Mouse (Mus musculus) heart, adult 2 months (tissue): ENCODE data around the gene Pwwp2a. TPM values are rescaled to one million over a fixed set of nuclear protein-coding genes. Genes with fewer than 3 reads are reported as not detected.

ENCODE experiments used
- DNase-seq, 2 experiments: peaks; one replicate each; pipeline ENCODE4 v3.0.0; 2021
- H3K27ac ChIP-seq: fragments of 200-600 bp; 2 replicates; pipeline ENCODE4 v1.8.1; 2022
- H3K27me3 ChIP-seq: fragments of 200-500 bp; 2 replicates; pipeline ENCODE4 v1.6.1; 2012; ENCODE audit warnings: mild to moderate bottlenecking, low read length, inconsistent platforms, mixed read lengths; ENCODE audit not compliant: control insufficient read depth, insufficient read depth
- H3K36me3 ChIP-seq: fragments of 200-500 bp; 2 replicates; pipeline ENCODE4 v1.6.1; 2012; ENCODE audit warnings: low read length, inconsistent platforms; ENCODE audit not compliant: control insufficient read depth, insufficient read depth
- H3K4me1 ChIP-seq: fragments of 200-500 bp; 2 replicates; pipeline ENCODE4 v1.6.1; 2011; ENCODE audit warnings: low read length; ENCODE audit not compliant: control insufficient read depth, insufficient read depth
- H3K4me3 ChIP-seq: fragments of 200-600 bp; 2 replicates; pipeline ENCODE4 v1.8.1; 2022
- H3K79me2 ChIP-seq: fragments of 200-500 bp; replicated peaks from 2 replicates; pipeline ENCODE4 v1.6.1; 2012; ENCODE audit warnings: mild to moderate bottlenecking, inconsistent platforms, low read length, moderate library complexity, mixed read lengths; ENCODE audit not compliant: control insufficient read depth, insufficient read depth
- H3K9ac ChIP-seq: fragments of 200-500 bp; 2 replicates; pipeline ENCODE4 v1.6.1; 2012; ENCODE audit warnings: low read depth, mild to moderate bottlenecking, control low read depth, inconsistent platforms, low read length, mixed read lengths
- CTCF ChIP-seq: fragments of 200-600 bp; IDR thresholded peaks from 2 replicates; pipeline ENCODE4 v1.8.1; 2022; ENCODE audit warnings: antibody characterized with exemption, mild to moderate bottlenecking, moderate library complexity
- EP300 ChIP-seq: fragments of 200-500 bp; IDR thresholded peaks from 2 replicates; pipeline ENCODE4 v1.6.1; 2011; ENCODE audit warnings: low read depth, low read length, control low read depth; ENCODE audit not compliant: insufficient read depth
- POLR2A ChIP-seq: fragments of 200-500 bp; IDR thresholded peaks from 2 replicates; pipeline ENCODE4 v1.6.1; 2011; ENCODE audit warnings: mild to moderate bottlenecking, low read depth, low read length, control low read depth; ENCODE audit not compliant: insufficient read depth
- WGBS: fragments of 180-500 bp; shearing (Covaris S2); methylation state at CpG from one replicate; pipeline ENCODE4 v1.1.7; 2018; 5-methylcytosine and 5-hydroxymethylcytosine counted together
- intact Hi-C: fragments of 180-260 bp; cut with DNase I; formaldehyde crosslinking; loops from one replicate; pipeline ENCODE4 v1.15.1; 2025
- polyA plus RNA-seq: library from polyadenylated mRNA; depleted of rRNA; stranded (reverse); fragments of >200 nt; gene quantifications from 2 replicates; pipeline ENCODE4 v1.2.3, GENCODE M21; 2012
- total RNA-seq, 2 experiments: library from RNA; stranded (reverse); gene quantifications; 2 replicates each; pipeline ENCODE4 v1.2.3; 2021

Gene Pwwp2a
- total and polyA plus RNA-seq, 3 experiments = 7.4 to 18.3 (median 16.8) TPM

GRCm38 (mm10) chr11:43667038-43667745 lies 14.6 kb upstream of the Pwwp2a start:
- H3K27ac ChIP-seq = no peak overlapping the region
- H3K4me3 ChIP-seq = no peak overlapping the region
- no peak for DNase-seq
- WGBS = 68% methylated on average over 19 of the region's 19 CpGs
- H3K79me2 ChIP-seq = no peaks in the 10 kb centered on the region
- no peak for TF ChIP-seq EP300
- no peak for TF ChIP-seq CTCF
- no peak for TF ChIP-seq POLR2A
- no peak overlapping the region for H3K9ac ChIP-seq
- H3K27me3 ChIP-seq = no peaks in the 10 kb centered on the region
- no peaks in the 10 kb centered on the region for H3K4me1 ChIP-seq
- no peaks in the 10 kb centered on the region for H3K36me3 ChIP-seq
- intact Hi-C loops = no loop called here

- peak overlapping the region; percentile 87 for H3K27ac ChIP-seq
- H3K27me3 ChIP-seq = no peaks in the 10 kb centered on the region
- intact Hi-C loops = loop anchor here (2.0 kb wide), 1 partner anchor 64 kb away; no protein-coding TSS in a partner anchor
- H3K4me1 ChIP-seq = peaks cover 2% of the 10 kb centered on the region
- peaks cover 6% of the 10 kb centered on the region; the same call in 1 of the 2 replicates for H3K79me2 ChIP-seq
- H3K4me3 ChIP-seq = peak overlapping the region; percentile 81
- TF ChIP-seq EP300 (no peak), POLR2A (peak; percentile 21; the same call in 1 of the 2 replicates), CTCF (peak; percentile 8; the same call in 1 of the 2 replicates)
- 1% methylated on average over 72 of the region's 72 CpGs for WGBS
- H3K9ac ChIP-seq = peak overlapping the region; percentile 96
- H3K36me3 ChIP-seq = peaks cover 17% of the 10 kb centered on the region
- DNase-seq = peak; percentile 78 to 81
Measured at GRCm38 (mm10) chr11:43682415-43683217, 818 bp downstream of the Pwwp2a start.

GRCm38 (mm10) chr11:43688850-43689249 lies 7.1 kb downstream of the Pwwp2a start:
- intact Hi-C loops = no loop called here
- no peak overlapping the region for H3K27ac ChIP-seq
- H3K4me1 ChIP-seq = no peaks in the 10 kb centered on the region
- H3K9ac ChIP-seq = no peak overlapping the region
- H3K36me3 ChIP-seq = peaks cover 9% of the 10 kb centered on the region
- WGBS = 80% methylated on average over 1 of the region's 1 CpGs
- no peak for DNase-seq
- H3K79me2 ChIP-seq = peaks cover 1% of the 10 kb centered on the region
- no peak overlapping the region for H3K4me3 ChIP-seq
- no peaks in the 10 kb centered on the region for H3K27me3 ChIP-seq
- TF ChIP-seq POLR2A (no peak), CTCF (no peak), EP300 (no peak)

- H3K36me3 ChIP-seq = no peaks in the 10 kb centered on the region; the same call in none of the 2 replicates
Measured at GRCm38 (mm10) chr11:43696623-43697022, 14.8 kb downstream of the Pwwp2a start.

DNA sequence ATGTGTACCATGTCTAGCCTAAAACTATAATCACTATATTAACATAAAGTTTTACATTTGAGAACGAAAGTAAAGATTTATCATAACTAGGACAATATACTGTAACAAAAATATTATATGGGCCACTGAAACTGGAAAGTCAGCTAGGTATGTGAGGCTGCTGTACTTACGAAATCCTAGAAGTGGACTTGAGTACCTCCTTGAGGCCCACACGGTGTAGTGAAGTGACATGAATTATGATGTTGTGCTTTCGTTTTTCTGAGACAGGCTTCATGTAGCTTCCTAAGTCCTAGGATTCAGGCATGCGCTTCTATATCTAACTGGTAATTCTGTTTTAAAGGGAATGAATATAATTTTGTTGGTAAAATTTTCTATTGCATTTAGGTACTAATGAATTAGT lies 16.8 kb downstream of the Pwwp2a start:
- H3K27ac ChIP-seq = no peak overlapping the region
- H3K36me3 ChIP-seq = peaks cover 4% of the 10 kb centered on the region
- H3K79me2 ChIP-seq = 0 out of 2 replicates have a peak, but pooled peaks cover 3% of the 10 kb centered on the region
- H3K4me1 ChIP-seq = peaks cover 2% of the 10 kb centered on the region
- WGBS = 81% methylated on average over 5 of the region's 5 CpGs
- intact Hi-C loops = no loop called here
- H3K9ac ChIP-seq = no peak overlapping the region
- H3K4me3 ChIP-seq = no peak overlapping the region
- H3K27me3 ChIP-seq = no peaks in the 10 kb centered on the region
- no peak for TF ChIP-seq POLR2A
- TF ChIP-seq CTCF = no peak
- no peak for TF ChIP-seq EP300
- no peak for DNase-seq

More at GRCm38 (mm10) chr11:43696623-43697022, 14.8 kb downstream of the Pwwp2a start:
- no peak overlapping the region for H3K9ac ChIP-seq
- DNase-seq = no peak
- intact Hi-C loops = no loop called here
- WGBS = 94% methylated on average over 4 of the region's 4 CpGs
- 0 out of 2 replicates have a peak, but pooled peaks cover 3% of the 10 kb centered on the region for H3K79me2 ChIP-seq
- no peaks in the 10 kb centered on the region for H3K27me3 ChIP-seq
- H3K4me1 ChIP-seq = no peaks in the 10 kb centered on the region
- TF ChIP-seq CTCF = no peak
- TF ChIP-seq EP300 = no peak
- no peak for TF ChIP-seq POLR2A
- H3K27ac ChIP-seq = no peak overlapping the region
- no peak overlapping the region for H3K4me3 ChIP-seq
